Mouse (Mus musculus) limb, embryonic 14.5 days (tissue): ENCODE results near the gene Ralgapa2. TPM values are rescaled to one million over a fixed set of nuclear protein-coding genes. Genes with fewer than 3 reads are reported as not detected.

Experiments
- ATAC-seq: fragments of 200-750 bp; cut with Nextera tagmentation; 2 replicates; pipeline ENCODE4 v1.8.0; 2017; ENCODE audit warnings: low read depth, moderate number of reproducible peaks, moderate TSS enrichment; ENCODE audit not compliant: low FRiP score
- DNase-seq: peaks from one replicate; pipeline ENCODE4 v3.0.0-alpha.2; 2015; ENCODE audit warnings: low spot score
- H3K27ac ChIP-seq: fragments of 300-500 bp; sonication (generic); replicated peaks from 2 replicates; pipeline ENCODE4 v1.5.1; 2014; ENCODE audit warnings: low read depth, mild to moderate bottlenecking, low read length, moderate library complexity, mixed read lengths
- H3K27me3 ChIP-seq: fragments of 300-500 bp; sonication (generic); 2 replicates; pipeline ENCODE4 v1.6.1; 2014; ENCODE audit warnings: low read length, mixed read lengths; ENCODE audit not compliant: control insufficient read depth, insufficient read depth
- H3K36me3 ChIP-seq: fragments of 300-500 bp; sonication (generic); 2 replicates; pipeline ENCODE4 v1.6.1; 2014; ENCODE audit warnings: mild to moderate bottlenecking, low read length, moderate library complexity, mixed read lengths; ENCODE audit not compliant: control insufficient read depth, insufficient read depth
- H3K4me1 ChIP-seq: fragments of 300-500 bp; sonication (generic); 2 replicates; pipeline ENCODE4 v1.6.1; 2014; ENCODE audit warnings: antibody characterized with exemption, low read length, mixed read lengths; ENCODE audit not compliant: control insufficient read depth, insufficient read depth
- H3K4me2 ChIP-seq: fragments of 300-500 bp; sonication (generic); replicated peaks from 2 replicates; pipeline ENCODE4 v1.6.1; 2014; ENCODE audit warnings: low read depth, mild to moderate bottlenecking, low read length, moderate library complexity; ENCODE audit not compliant: severe bottlenecking
- H3K4me3 ChIP-seq: fragments of 300-500 bp; sonication (generic); replicated peaks from 2 replicates; pipeline ENCODE4 v1.5.1; 2014; ENCODE audit warnings: low read length
- H3K9ac ChIP-seq: fragments of 300-500 bp; sonication (generic); 2 replicates; pipeline ENCODE4 v1.6.1; 2014; ENCODE audit warnings: mild to moderate bottlenecking, low read depth, low read length, moderate library complexity; ENCODE audit not compliant: severe bottlenecking
- H3K9me3 ChIP-seq: fragments of 300-500 bp; sonication (generic); 2 replicates; pipeline ENCODE4 v1.6.1; 2016; ENCODE audit warnings: low read length; ENCODE audit not compliant: control insufficient read depth
- POLR2A ChIP-seq: fragments of 200-500 bp; IDR thresholded peaks from 2 replicates; pipeline ENCODE4 v1.8.0; 2012; ENCODE audit warnings: inconsistent platforms, mild to moderate bottlenecking, moderate library complexity, borderline replicate concordance; ENCODE audit not compliant: insufficient read depth, insufficient read length; ENCODE audit errors: extremely low read depth
- WGBS: fragments of 180-500 bp; shearing (Covaris S2); extraction: QIAGEN DNeasy Blood & Tissue Kit; methylation state at CpG from one replicate; pipeline ENCODE4 v1.1.7; 2014; 5-methylcytosine and 5-hydroxymethylcytosine counted together
- polyA plus RNA-seq, 2 experiments: library from polyadenylated mRNA; depleted of rRNA in 1 of 2; stranded (reverse) in 1 of 2; unstranded in 1 of 2; fragments of >200 nt; fragmentation: Nextera tagmentation in 1 of 2; extraction: Ambion mirVana in 1 of 2; gene quantifications; 2 replicates each; pipeline versions ENCODE4 v1.2.1 to v1.2.3; 2012 to 2014

Ralgapa2 gene
- polyA plus RNA-seq, 2 experiments: 4.1 TPM

- H3K9me3 ChIP-seq: no peaks in the 10 kb centered on the region
- TF ChIP-seq POLR2A: no peak
- no peaks in the 10 kb centered on the region for H3K27me3 ChIP-seq
- no peak overlapping the region for H3K4me2 ChIP-seq
- ATAC-seq: no peak
- DNase-seq: no peak
- no peaks in the 10 kb centered on the region for H3K4me1 ChIP-seq
- H3K4me3 ChIP-seq: no peak overlapping the region
- no peak overlapping the region for H3K27ac ChIP-seq
- no peaks in the 10 kb centered on the region for H3K36me3 ChIP-seq
- no peak overlapping the region for H3K9ac ChIP-seq
- 84% methylated on average over 3 of the region's 3 CpGs for WGBS
Measured at GRCm38 (mm10) chr2:146488291-146488690, 23.9 kb downstream of the Ralgapa2 start.

GRCm38 (mm10) chr2:146482859-146483258 is 29.3 kb downstream of the Ralgapa2 start:
- Histone ChIP-seq H3K9ac (no peak overlapping the region), H3K27me3 (no peaks in the 10 kb centered on the region), H3K36me3 (no peaks in the 10 kb centered on the region), H3K4me2 (no peak overlapping the region), H3K9me3 (no peaks in the 10 kb centered on the region), H3K4me3 (no peak overlapping the region), H3K4me1 (no peaks in the 10 kb centered on the region), H3K27ac (no peak overlapping the region)
- no peak for TF ChIP-seq POLR2A
- DNase-seq: no peak
- ATAC-seq: no peak

GRCm38 (mm10) chr2:146477491-146477890 is 34.7 kb downstream of the Ralgapa2 start:
- WGBS: 87% methylated on average over 4 of the region's 4 CpGs

GRCm38 (mm10) chr2:146476428-146476972 is 35.6 kb downstream of the Ralgapa2 start:
- WGBS: 79% methylated on average over 6 of the region's 6 CpGs
- Histone ChIP-seq H3K36me3 (no peaks in the 10 kb centered on the region), H3K4me1 (no peaks in the 10 kb centered on the region), H3K9ac (no peak overlapping the region), H3K27me3 (no peaks in the 10 kb centered on the region), H3K4me3 (no peak overlapping the region), H3K4me2 (no peak overlapping the region), H3K9me3 (no peaks in the 10 kb centered on the region), H3K27ac (no peak overlapping the region)
- ATAC-seq (no peak), DNase-seq (no peak)
- no peak for TF ChIP-seq POLR2A

More at GRCm38 (mm10) chr2:146477491-146477890, 34.7 kb downstream of the Ralgapa2 start:
- no peak overlapping the region for H3K4me2 ChIP-seq
- no peak for ATAC-seq
- H3K9me3 ChIP-seq: no peaks in the 10 kb centered on the region
- no peaks in the 10 kb centered on the region for H3K36me3 ChIP-seq
- no peaks in the 10 kb centered on the region for H3K4me1 ChIP-seq
- no peak overlapping the region for H3K9ac ChIP-seq
- no peak for TF ChIP-seq POLR2A
- H3K27ac ChIP-seq: no peak overlapping the region
- no peak overlapping the region for H3K4me3 ChIP-seq
- DNase-seq: no peak
- H3K27me3 ChIP-seq: no peaks in the 10 kb centered on the region

GRCm38 (mm10) chr2:146476001-146476400 is 36.1 kb downstream of the Ralgapa2 start:
- ATAC-seq: no peak
- no peak for DNase-seq
- Histone ChIP-seq H3K4me2 (no peak overlapping the region), H3K27ac (no peak overlapping the region), H3K4me3 (no peak overlapping the region), H3K36me3 (no peaks in the 10 kb centered on the region), H3K4me1 (no peaks in the 10 kb centered on the region), H3K27me3 (no peaks in the 10 kb centered on the region), H3K9ac (no peak overlapping the region), H3K9me3 (no peaks in the 10 kb centered on the region)
- no peak for TF ChIP-seq POLR2A

- Histone ChIP-seq H3K27me3 (no peaks in the 10 kb centered on the region), H3K4me3 (no peak overlapping the region), H3K36me3 (no peaks in the 10 kb centered on the region), H3K4me1 (no peaks in the 10 kb centered on the region), H3K9me3 (no peaks in the 10 kb centered on the region), H3K9ac (no peak overlapping the region), H3K4me2 (no peak overlapping the region), H3K27ac (no peak overlapping the region)
- no peak for ATAC-seq
- no peak for DNase-seq
- TF ChIP-seq POLR2A: no peak
- 41% methylated on average over 5 of the region's 5 CpGs for WGBS
Measured at GRCm38 (mm10) chr2:146470947-146471346, 41.2 kb downstream of the Ralgapa2 start.
